8 mouse cellular contexts compared by ENCODE assay signal in the genomic region with DNA sequence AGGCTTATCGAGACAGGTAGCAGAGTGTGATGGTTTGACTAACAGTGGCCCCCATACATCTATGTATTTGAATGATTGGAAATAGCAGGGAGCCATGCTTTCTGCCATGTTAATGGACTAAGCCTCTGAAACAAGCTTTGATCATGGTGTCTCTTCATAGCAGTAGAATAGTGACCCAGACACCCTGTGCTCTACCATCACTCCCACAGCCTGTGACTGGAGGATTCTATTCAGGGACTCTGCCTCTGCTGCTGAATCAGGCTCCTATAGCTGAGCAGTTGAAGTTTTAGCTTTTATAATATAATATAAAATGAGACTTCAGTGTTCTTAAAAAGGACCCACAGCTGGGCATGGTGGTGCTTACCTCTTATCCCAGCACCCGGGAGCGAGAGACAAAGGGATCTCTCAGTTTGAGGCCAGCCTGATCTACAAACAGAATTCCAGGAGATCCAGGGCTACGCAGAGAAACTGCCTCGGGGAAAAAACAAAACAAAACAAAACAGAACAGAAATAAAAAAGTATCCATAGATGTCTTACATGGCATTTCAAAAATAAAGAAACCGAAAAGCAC. TPM values are rescaled to one million over a fixed set of nuclear protein-coding genes. Genes with fewer than 3 reads are reported as not detected.
A peak's percentile ranks its signal among the peaks of the same experiment; 100 is the strongest.
DNase-seq lines count a peak whose midpoint lies in the region; ATAC-seq lines count a peak whose summit lies in the region.

No protein-coding gene starts in this region.

- ATAC-seq in frontal cortex, adult (ENCODE audit: low TSS enrichment) = peak; percentile 17; the same call in 1 of the 2 replicates
- peak; percentile 45 for ATAC-seq in limb, embryonic 12.5 days (ENCODE audit: insufficient number of reproducible peaks, insufficient read depth, low FRiP score, low TSS enrichment, low read depth)
- no peak for ATAC-seq in stomach, embryonic 15.5 days (ENCODE audit: insufficient read depth, low FRiP score, low read depth)

- WGBS in limb, embryonic 12.5 days = 19% methylated on average over 6 of the region's 6 CpGs
- 19% methylated on average over 6 of the region's 6 CpGs for WGBS in stomach, embryonic 15.5 days

- H3K4me3 ChIP-seq in limb, embryonic 12.5 days (replicated peaks) = peak overlapping the region; percentile 77
- peak overlapping the region; percentile 74 for H3K4me3 ChIP-seq in stomach, embryonic 15.5 days (replicated peaks)

- H3K27me3 ChIP-seq in limb, embryonic 12.5 days = no peaks in the 10 kb centered on the region
- no peaks in the 10 kb centered on the region for H3K27me3 ChIP-seq in stomach, embryonic 15.5 days (replicated peaks)

- no peak for DNase-seq in frontal cortex, postnatal 14 days (ENCODE audit: low spot score in 2 of 2)
- peak; percentile 19 for DNase-seq in right cerebral cortex, postnatal 25 days
- no peak for DNase-seq in right cerebral cortex, postnatal 36 days (ENCODE audit: low spot score in 2 of 2)
- no peak for DNase-seq in cerebellum, adult 11 months
- no peak for DNase-seq in thymus, postnatal 4 days

- H3K9me3 ChIP-seq in limb, embryonic 12.5 days = no peaks in the 10 kb centered on the region
- H3K9me3 ChIP-seq in stomach, embryonic 15.5 days = no peaks in the 10 kb centered on the region

- peaks cover 11% of the 10 kb centered on the region for H3K4me1 ChIP-seq in limb, embryonic 12.5 days (replicated peaks)
- peaks cover 7% of the 10 kb centered on the region; the same call in 1 of the 2 replicates for H3K4me1 ChIP-seq in stomach, embryonic 15.5 days

- H3K27ac ChIP-seq in limb, embryonic 12.5 days = no peak overlapping the region
- no peak overlapping the region for H3K27ac ChIP-seq in stomach, embryonic 15.5 days

- peaks cover 30% of the 10 kb centered on the region for H3K36me3 ChIP-seq in limb, embryonic 12.5 days
- peaks cover 13% of the 10 kb centered on the region for H3K36me3 ChIP-seq in stomach, embryonic 15.5 days

- H3K9ac ChIP-seq in limb, embryonic 12.5 days (replicated peaks) = peak overlapping the region; percentile 81
- peak overlapping the region; percentile 32; the same call in 1 of the 2 replicates for H3K9ac ChIP-seq in stomach, embryonic 15.5 days

- peak overlapping the region; percentile 80 for H3K4me2 ChIP-seq in limb, embryonic 12.5 days
- H3K4me2 ChIP-seq in stomach, embryonic 15.5 days = peak overlapping the region; percentile 61

RNA-seq across cellular contexts. Expression of gene Zfp235, which starts 0.5 kb away (rescaled TPM):
- 17.4 and 17.5 TPM in 2 replicates for polyA plus RNA-seq in limb, embryonic 12.5 days (2016; fragmentation: Nextera tagmentation; extraction: Ambion mirVana)
- 13.5 and 14.0 TPM in 2 replicates for polyA plus RNA-seq in stomach, embryonic 15.5 days (2015; fragmentation: Nextera tagmentation; extraction: Ambion mirVana)

RNA-seq across cellular contexts. Expression of gene Zfp112, which starts 21.4 kb away (rescaled TPM):
- 5.8 and 6.9 TPM in 2 replicates for polyA plus RNA-seq in limb, embryonic 12.5 days (2016; fragmentation: Nextera tagmentation; extraction: Ambion mirVana)
- 6.8 and 7.4 TPM in 2 replicates for polyA plus RNA-seq in stomach, embryonic 15.5 days (2015; fragmentation: Nextera tagmentation; extraction: Ambion mirVana)

RNA-seq across cellular contexts. Expression of gene Zfp114, which starts 41.4 kb away (rescaled TPM):
- polyA plus RNA-seq in limb, embryonic 12.5 days (2016; fragmentation: Nextera tagmentation; extraction: Ambion mirVana) = 6.0 and 6.4 TPM in 2 replicates
- 5.5 and 6.3 TPM in 2 replicates for polyA plus RNA-seq in stomach, embryonic 15.5 days (2015; fragmentation: Nextera tagmentation; extraction: Ambion mirVana)

RNA-seq across cellular contexts. Expression of gene Zfp180, which starts 51.8 kb away (rescaled TPM):
- polyA plus RNA-seq in limb, embryonic 12.5 days (2016; fragmentation: Nextera tagmentation; extraction: Ambion mirVana) = 27.7 and 29.7 TPM in 2 replicates
- 16.7 and 17.3 TPM in 2 replicates for polyA plus RNA-seq in stomach, embryonic 15.5 days (2015; fragmentation: Nextera tagmentation; extraction: Ambion mirVana)
